Mouse (Mus musculus) cerebellum, postnatal 4 days (tissue): ENCODE measurements around the gene AY074887.

Source experiments
- DNase-seq, 2 experiments: peaks; one replicate each; pipeline ENCODE4 v3.0.0; 2022; ENCODE audit warnings: low spot score in 2 of 2, mixed read lengths in 1 of 2

The AY074887 gene

GRCm38 (mm10) chr9:54917010-54917677 is 33.7 kb downstream of the AY074887 start, which contains the start of gene Hykk:
Gene Hykk (plus strand): TSS chr9:54917283.
- DNase-seq, result peak; percentile 63 to 85

GRCm38 (mm10) chr9:54916401-54916800 is 34.4 kb downstream of the AY074887 start:
- DNase-seq, result no peak

GRCm38 (mm10) chr9:54915576-54915975 is 35.2 kb downstream of the AY074887 start:
- DNase-seq, result no peak

GRCm38 (mm10) chr9:54909446-54909845 is 41.4 kb downstream of the AY074887 start:
- no peak for DNase-seq
